Mouse (Mus musculus): ENCODE data around the gene Gpr146. TPM values are rescaled to one million over a fixed set of nuclear protein-coding genes. Genes with fewer than 3 reads are reported as not detected.
"Not testable (repeated sequence)": the region's sequence is repeated elsewhere in the genome, so short reads cannot be mapped to it uniquely, and the experiment has no call there.

Gene Gpr146
- total RNA-seq, 1 experiment from 2014 or later: 14.8 TPM

DNA sequence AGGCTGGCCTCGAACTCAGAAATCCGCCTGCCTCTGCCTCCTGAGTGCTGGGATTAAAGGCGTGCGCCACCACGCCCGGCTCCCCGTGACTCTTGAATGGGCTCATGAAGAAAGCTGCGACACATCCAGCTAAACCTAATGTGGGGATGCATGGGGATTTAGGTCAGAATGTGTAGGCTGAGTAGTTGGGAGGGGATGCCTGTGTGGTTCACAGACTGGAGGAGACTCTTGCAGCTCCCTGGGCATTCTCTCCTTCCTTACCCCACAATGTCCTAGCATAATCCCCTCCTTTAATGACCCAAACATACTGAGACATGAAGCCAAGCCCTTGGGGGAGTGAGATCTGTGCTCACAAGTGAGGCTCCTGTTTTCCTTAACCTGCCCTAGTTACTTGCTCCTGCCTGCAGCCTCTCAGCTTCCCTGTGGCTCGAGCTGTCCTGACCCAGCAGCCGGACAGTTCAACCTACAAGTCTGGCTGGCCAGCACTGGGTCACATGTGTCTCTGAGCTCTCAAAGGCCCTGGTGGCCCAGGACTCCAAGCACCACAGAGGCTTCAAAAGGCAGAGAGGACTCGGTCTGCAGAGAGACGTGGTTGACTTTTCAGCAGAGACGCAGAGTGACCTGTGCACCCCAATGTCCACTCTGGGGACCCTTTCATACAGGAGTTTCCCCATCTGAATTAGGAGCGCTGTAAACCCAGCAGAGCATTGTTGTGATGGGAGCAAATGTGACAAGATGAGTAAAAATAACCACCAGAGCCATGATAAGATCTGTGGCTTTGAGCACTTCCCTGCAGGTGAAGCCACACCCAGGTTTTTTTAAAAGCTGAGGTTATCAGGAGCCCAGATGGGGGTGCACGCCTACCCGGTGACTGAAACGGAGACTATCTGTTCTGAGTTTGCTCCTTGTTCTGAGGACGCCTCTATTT, 4.4 kb downstream of the Gpr146 start:
- no peak for DNase-seq

DNA sequence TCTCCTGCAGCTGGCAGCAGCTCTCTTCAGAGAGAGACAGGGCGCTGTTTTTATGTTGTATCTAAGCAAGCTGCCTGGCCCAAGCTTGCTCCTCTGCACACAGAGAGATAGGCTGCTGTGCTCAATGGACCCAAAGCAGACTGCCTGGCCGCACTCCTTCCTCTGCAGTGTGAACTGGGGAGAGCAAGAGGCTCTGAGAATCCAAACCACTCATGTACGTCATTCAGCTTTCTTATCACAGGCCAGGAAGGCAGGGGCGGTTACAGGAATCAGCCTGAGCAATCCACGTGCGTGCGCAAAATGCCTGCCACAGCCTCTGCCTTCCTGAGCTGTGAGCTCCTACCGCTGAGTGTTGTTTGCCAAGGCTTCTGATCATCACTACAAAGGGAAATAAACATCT, 5.3 kb downstream of the Gpr146 start:
- peak; percentile 59 for DNase-seq

DNA sequence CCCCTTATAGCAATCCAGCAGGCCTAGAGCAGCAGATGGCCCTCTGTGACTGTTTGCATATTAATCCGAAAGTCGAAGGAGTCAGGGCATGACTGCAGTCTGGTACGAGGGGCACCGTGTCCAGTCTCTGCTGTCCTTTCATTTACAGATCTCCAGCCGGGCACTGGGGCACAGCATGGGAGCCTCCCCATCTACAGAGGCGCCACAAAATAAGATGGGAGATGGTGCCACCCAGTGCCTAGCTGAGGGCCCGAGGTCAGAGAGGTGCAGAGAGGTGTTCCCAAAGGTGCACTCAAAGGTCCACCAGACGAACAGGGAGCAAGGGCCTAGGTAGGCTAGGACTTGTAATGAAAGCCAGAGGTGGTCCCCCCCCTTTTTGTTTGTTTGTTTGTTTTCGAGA, 5.7 kb downstream of the Gpr146 start:
- DNase-seq: no peak

DNA sequence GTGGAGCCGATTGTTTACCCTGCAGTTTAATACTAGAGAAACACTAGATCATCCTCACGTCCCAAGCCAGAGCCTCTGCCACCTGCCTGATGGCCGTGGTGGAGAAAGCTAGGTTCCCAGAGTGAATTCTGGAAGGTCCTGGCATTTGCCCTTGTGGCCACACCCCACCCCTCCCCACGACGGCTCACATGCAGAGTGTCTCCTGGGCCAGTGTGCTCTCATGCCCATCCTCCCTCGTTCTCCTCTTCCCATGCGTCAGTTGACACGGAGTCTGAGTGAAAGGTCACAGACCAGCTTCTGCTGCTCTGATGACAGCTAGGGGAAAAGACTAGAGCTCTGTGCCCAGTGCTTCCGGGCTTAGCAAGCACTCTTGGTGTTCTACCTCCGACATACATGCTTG, 7.0 kb downstream of the Gpr146 start:
- peak; percentile 78 for DNase-seq

DNA sequence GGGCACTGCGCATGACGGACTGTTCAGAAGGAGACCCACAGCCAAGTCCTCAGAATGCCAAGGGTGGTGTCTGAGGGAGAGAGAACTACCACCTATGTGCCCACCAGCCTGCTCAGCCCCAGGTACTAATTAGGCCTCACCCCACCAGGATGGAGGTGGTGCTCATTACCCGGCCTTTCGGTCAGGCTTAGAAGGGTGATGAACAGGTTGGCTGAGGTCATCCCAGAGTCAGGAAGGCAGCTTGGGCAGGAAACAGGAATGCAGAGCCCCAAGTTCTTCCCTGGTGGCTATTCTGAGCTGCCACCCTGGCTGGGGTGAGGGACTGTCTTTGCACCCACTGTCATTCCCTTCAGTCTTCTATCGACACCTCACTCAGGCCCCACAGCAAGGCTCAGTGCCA, 8.6 kb downstream of the Gpr146 start:
- no peak for DNase-seq

GRCm38 (mm10) chr5:139387329-139388194, 10.1 kb downstream of the Gpr146 start:
- peak; percentile 64 for DNase-seq

GRCm38 (mm10) chr5:139388195-139388570, 10.7 kb downstream of the Gpr146 start:
- no peak for DNase-seq

DNA sequence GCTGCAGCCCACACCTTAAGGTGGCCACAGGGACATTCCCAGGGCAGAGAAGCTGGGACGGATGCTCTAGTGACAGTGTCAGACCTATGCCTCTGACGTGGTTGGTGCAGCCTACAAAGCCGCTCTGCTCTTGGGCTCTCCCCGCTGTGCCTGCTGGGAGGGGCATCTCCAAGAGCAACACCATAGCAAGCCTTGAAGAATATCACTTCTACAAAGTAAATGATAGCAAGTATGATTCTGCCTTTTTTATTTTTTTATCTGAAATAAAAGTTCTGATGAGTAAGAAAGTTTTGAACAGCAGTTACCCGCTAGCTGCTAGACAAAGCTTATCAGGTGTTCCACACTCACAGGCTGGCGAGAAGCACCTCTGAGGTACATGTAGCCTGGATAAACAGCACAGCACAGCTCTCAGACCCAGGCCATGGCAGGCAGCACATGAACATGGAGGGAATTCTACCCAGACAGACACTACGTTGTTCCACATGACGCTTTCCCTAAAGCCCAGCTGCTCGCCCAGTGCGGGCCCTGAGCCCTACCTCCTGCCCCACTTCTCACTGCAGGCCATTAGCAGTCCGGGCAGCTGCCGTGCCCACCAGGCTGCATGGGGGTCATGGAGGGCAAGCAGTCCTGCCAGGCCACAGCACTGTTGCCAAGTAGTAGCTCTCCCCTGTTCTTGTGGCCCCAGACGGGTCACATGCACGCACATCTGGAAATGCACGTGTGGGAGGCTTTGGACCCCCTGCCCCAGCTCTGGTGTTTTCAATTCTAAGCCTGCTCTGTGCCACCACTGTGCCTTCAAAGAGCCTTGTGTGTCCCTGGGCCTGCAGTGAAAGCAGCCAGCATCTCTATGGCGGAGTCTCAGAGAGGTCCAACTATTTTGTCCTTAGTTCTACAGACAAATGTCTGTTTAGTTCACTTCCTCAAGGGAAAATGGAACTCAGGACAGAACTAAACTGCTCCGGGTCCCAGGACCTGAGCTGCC, 11.5 kb downstream of the Gpr146 start:
- no peak for DNase-seq

GRCm38 (mm10) chr5:139389676-139390061, 12.2 kb downstream of the Gpr146 start:
- peak; percentile 83 for DNase-seq

DNA sequence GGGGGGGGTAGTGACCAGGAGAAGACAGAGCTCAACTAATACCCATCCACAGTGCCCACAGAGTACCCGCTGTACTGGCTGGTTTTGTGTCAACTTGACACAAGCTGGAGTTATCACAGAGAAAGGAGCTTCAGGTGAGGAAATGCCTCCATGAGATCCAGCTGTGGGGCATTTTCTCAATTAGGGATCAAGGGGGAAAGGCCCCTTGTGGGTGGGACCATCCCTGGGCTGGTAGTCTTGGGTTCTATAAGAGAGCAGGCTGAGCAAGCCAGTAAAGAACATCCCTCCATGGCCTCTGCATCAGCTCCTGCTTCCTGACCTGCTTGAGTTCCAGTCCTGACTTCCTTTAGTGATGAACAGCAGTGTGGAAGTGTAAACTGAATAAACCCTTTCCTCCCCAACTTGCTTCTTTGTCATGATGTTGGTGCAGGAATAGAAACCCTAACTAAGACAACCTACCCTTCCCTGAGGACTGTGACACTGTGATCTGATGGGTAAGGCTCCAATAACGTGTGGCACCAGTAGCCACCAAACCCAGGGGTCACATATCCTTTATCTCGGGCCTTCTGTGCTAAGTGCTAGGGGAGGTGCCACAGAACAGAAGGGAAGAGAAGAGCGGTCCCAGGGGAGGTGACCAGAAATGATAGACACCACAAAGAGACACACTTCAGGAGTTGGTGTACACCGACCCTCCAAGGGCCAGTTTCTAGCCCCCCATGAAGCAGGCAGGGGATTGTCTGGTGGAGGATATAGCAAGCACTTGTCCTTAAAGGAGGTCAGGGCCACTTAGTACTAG, 13.0 kb downstream of the Gpr146 start:
- DNase-seq: not testable (repeated sequence)

GRCm38 (mm10) chr5:139391309-139391990, 14.0 kb downstream of the Gpr146 start:
- no peak for DNase-seq

GRCm38 (mm10) chr5:139392219-139393196, 15.0 kb downstream of the Gpr146 start:
- no peak for DNase-seq

GRCm38 (mm10) chr5:139393197-139393588, 15.7 kb downstream of the Gpr146 start:
- DNase-seq: no peak

- no peak for DNase-seq
These were observed 16.9 kb downstream of the Gpr146 start for GRCm38 (mm10) chr5:139394399-139394798.

DNA sequence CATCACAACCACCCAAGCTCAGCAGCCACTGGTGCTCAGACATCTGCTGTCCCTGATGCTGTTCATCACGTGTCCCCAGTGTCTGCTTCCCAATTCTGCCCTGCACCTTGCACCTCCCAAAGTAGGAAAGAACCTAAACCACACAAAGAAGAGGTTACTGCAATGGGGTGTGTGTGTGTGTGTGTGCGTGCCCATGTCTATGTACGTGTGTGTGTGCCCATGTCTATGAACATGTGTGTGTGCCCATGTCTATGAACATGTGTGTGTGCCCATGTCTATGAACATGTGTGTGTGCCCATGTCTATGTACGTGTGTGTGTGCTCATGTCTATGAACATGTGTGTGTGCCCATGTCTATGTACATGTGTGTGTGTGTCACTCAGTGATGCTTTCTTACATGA, 18.0 kb downstream of the Gpr146 start:
- DNase-seq: no peak

DNA sequence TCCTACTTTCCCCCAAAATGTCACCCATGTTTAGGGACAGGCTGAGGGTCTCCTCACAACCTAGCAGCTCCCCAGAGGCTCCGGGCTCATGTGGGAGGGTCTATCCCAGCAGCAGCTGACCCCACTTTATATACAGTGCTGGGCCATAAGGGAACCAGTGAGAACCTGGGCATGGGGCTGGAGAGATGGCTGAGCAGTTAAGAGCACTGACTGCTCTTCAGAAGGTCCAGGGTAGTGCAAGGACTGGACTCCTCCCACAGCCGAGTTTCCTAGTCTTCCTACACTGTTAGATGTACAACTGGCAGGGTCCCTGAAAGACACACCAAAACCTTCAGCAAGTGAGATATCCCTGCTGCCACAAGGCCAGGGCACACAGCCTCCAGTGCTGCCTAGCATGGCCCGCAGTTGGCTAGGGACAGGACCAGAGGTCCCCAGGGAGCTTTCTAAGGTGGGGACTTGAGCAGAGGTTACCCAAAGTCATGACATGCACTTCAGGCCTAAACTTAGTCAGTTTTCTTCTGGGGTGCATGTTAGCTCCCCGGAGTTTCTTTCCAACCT, 19.9 kb downstream of the Gpr146 start:
- DNase-seq: no peak

GRCm38 (mm10) chr5:139397959-139398753, 20.7 kb downstream of the Gpr146 start:
- DNase-seq: peak; percentile 97

DNA sequence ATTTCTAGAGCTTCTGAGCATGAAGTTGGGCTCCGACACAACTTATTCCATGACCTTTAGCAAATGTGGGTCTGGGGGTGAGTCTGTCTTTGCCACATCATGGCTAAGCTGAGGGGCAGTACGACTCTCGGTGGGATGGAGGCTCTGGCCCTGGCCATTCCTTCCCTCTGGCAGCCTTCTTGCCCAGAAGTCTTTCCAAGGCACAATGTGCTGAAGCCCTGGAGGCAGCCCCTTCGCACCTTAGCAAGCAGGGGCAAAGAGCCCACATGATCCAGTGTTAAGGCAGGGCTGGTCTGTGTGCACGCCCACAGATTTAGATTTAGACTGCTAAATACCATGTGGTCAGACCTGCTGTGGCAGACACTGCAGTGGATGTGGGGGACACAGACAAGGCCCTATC, 21.3 kb downstream of the Gpr146 start:
- DNase-seq: no peak

Data from adrenal gland, postnatal 14 days (tissue).